Mouse (Mus musculus) kidney, embryonic 15.5 days (tissue): Measurements from ENCODE around the gene Actn1. TPM values are rescaled to one million over a fixed set of nuclear protein-coding genes. Genes with fewer than 3 reads are reported as not detected.
"Not testable (repeated sequence)": the region's sequence is repeated elsewhere in the genome, so short reads cannot be mapped to it uniquely, and the experiment has no call there.

Source experiments
- ATAC-seq: fragments of 200-750 bp; cut with Nextera tagmentation; replicated peaks from 2 replicates; pipeline ENCODE4 v1.8.0; 2017; ENCODE audit warnings: moderate TSS enrichment; ENCODE audit not compliant: low FRiP score
- H3K27ac ChIP-seq: fragments of 300-500 bp; sonication (generic); 2 replicates; pipeline ENCODE4 v1.5.1; 2015; ENCODE audit warnings: mild to moderate bottlenecking, inconsistent platforms
- H3K27me3 ChIP-seq: fragments of 300-500 bp; sonication (generic); 2 replicates; pipeline ENCODE4 v1.6.1; 2015; ENCODE audit warnings: inconsistent platforms
- H3K36me3 ChIP-seq: fragments of 300-500 bp; sonication (generic); 2 replicates; pipeline ENCODE4 v1.6.1; 2015; ENCODE audit warnings: inconsistent platforms
- H3K4me1 ChIP-seq: fragments of 300-500 bp; sonication (generic); 2 replicates; pipeline ENCODE4 v1.6.1; 2015; ENCODE audit warnings: inconsistent platforms
- H3K4me2 ChIP-seq: fragments of 300-500 bp; sonication (generic); 2 replicates; pipeline ENCODE4 v1.6.1; 2015; ENCODE audit warnings: moderate library complexity, mild to moderate bottlenecking, inconsistent platforms
- H3K4me3 ChIP-seq: fragments of 300-500 bp; sonication (generic); replicated peaks from 2 replicates; pipeline ENCODE4 v1.5.1; 2015; ENCODE audit warnings: mild to moderate bottlenecking, inconsistent platforms
- H3K9ac ChIP-seq: fragments of 300-500 bp; sonication (generic); 2 replicates; pipeline ENCODE4 v1.6.1; 2015; ENCODE audit warnings: mild to moderate bottlenecking, inconsistent platforms
- H3K9me3 ChIP-seq: fragments of 300-500 bp; sonication (generic); replicated peaks from 2 replicates; pipeline ENCODE4 v1.6.1; 2016; ENCODE audit warnings: inconsistent platforms
- WGBS: fragments of 180-500 bp; shearing (Covaris S2); methylation state at CpG from one replicate; pipeline ENCODE4 v1.1.7; 2015; ENCODE audit warnings: mixed read lengths; 5-methylcytosine and 5-hydroxymethylcytosine counted together
- polyA plus RNA-seq: library from polyadenylated mRNA; unstranded; fragments of >200 nt; fragmentation: Nextera tagmentation; extraction: Ambion mirVana; gene quantifications from 2 replicates; pipeline ENCODE4 v1.2.1, GENCODE M21; 2015

Actn1 gene
- polyA plus RNA-seq: 46.0 and 47.6 TPM in 2 replicates

DNA sequence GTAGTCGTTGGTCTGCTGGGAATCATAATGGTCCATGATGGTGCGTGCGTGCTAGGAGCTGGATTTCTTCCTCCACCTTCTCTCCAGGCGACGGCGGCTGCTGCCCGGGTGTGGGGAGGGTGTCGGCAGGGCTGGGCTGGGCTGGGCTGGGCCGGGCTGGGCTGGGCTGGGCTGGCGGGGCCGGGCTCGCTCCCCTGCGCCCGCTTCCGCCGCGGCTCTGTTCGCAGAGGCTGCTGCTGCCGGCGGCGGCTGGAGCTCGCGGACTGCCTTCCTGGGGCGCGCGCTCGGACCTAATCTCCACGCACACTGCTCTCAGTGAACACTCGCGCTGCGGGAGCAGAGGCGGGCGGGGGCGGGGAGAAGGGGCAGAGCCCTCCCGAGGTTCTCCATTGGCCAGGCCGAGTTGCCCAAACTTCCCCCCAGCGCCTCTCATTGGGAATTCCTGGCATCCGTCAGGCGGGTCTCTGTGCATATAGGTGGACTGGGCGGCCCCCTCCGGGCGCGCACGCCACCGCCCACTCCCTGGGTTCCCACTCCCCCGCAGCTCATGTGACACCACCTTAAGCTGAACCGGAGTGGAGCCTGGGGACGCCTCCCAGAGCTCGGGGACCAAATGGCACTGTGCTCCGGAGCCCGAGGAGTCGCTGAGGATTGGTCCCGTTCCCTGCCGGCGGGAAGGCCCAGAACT is at the start of gene Actn1:
Actn1 (minus strand) TSS at position 316 of the 688 bp plus-strand sequence.
- Histone ChIP-seq H3K4me2 (peak within 1 kb of the TSS; percentile 89), H3K9ac (peak within 1 kb of the TSS; percentile 87), H3K4me1 (peaks cover 40% of the 10 kb centered on the region), H3K27ac (peak within 1 kb of the TSS; percentile 99), H3K4me3 (peak within 1 kb of the TSS; percentile 95), H3K27me3 (no peaks in the 10 kb centered on the region), H3K9me3 (no peaks in the 10 kb centered on the region), H3K36me3 (no peaks in the 10 kb centered on the region)
- WGBS: under 1% methylated on average over 55 of the region's 55 CpGs
- ATAC-seq: peak; percentile 95

DNA sequence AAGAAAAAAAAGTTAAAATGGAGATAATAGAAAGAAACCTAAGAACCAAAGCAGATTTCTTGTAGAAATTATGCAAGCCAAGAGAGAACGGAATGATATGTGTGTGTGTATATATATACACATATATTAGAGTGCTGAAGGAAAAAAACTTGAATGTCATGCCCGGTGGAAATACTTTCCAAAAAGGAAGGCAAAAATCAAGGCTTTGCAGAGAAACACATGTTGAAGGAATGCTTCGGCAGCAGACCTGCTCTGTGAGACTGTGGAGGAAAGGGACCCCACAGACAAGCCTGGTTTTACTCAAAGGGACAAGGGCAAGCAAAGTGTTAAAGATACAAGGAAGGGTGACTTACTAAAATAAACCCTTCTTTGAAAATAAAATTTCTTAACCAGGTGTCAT is 47.4 kb upstream of the Actn1 start:
- H3K36me3 ChIP-seq: no peaks in the 10 kb centered on the region
- ATAC-seq: no peak
- H3K27me3 ChIP-seq: no peaks in the 10 kb centered on the region
- no peak overlapping the region for H3K9ac ChIP-seq
- no peak overlapping the region for H3K4me3 ChIP-seq
- no peak overlapping the region for H3K4me2 ChIP-seq
- no peaks in the 10 kb centered on the region for H3K9me3 ChIP-seq
- WGBS: 68% methylated on average over 3 of the region's 3 CpGs
- H3K4me1 ChIP-seq: no peaks in the 10 kb centered on the region
- no peak overlapping the region for H3K27ac ChIP-seq

DNA sequence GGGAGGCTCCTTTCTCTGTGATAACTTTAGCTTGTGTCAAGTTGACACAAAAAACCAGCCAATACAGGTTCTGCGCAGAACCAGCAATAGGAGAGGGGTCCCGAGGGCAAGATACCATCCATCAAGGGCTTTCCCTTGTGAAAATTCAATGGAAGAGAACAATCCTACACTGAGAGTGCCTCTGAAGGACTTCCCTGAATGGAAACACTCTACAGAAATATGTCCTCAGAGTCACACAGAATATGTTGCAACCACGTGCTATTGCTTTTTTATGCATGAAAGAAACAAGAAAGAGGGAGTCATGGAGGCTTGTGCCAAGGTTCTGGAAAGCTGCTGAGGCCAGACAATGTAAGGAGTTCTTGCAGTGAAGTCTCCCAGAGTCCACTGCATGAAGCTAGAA is 44.3 kb upstream of the Actn1 start:
- ATAC-seq: no peak
- H3K36me3 ChIP-seq: no peaks in the 10 kb centered on the region
- no peak overlapping the region for H3K27ac ChIP-seq
- H3K4me1 ChIP-seq: no peaks in the 10 kb centered on the region
- H3K4me2 ChIP-seq: no peak overlapping the region
- H3K9ac ChIP-seq: no peak overlapping the region
- H3K9me3 ChIP-seq: no peaks in the 10 kb centered on the region
- no peaks in the 10 kb centered on the region for H3K27me3 ChIP-seq
- WGBS: 93% methylated on average over 3 of the region's 3 CpGs
- H3K4me3 ChIP-seq: no peak overlapping the region

DNA sequence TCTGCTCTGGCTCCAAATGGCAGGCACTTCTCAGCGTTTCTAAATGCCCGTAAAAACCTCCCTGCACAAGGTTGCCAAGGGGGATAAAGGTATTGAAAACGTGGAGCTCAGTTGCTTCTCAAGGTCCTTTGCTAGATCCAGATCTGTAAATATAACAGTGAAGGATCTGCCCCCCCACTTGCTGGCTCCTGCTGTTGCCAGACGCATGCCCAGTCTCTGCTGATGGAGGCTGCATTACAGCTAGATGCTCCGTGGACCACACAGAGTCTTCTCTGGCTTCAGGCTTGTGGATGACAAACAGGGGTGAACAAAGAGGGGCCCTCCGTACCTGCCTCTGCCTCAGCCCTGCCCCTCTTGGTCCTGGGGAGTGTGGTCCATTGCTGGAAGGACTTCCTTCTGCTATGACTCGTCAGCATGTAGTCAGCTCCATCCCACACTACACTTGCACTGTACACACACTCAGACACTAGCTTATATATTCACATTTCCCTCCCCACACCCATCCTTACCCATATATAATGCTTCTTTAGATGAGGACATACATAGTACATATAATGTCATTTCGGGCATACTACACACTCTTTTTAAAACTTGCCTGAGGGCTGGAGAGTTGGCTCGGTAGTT is 40.8 kb upstream of the Actn1 start:
- ATAC-seq: no peak
- H3K27ac ChIP-seq: no peak overlapping the region
- H3K36me3 ChIP-seq: no peaks in the 10 kb centered on the region
- no peak overlapping the region for H3K9ac ChIP-seq
- no peaks in the 10 kb centered on the region for H3K9me3 ChIP-seq
- no peaks in the 10 kb centered on the region for H3K4me1 ChIP-seq
- H3K4me3 ChIP-seq: no peak overlapping the region
- no peak overlapping the region for H3K4me2 ChIP-seq
- no peaks in the 10 kb centered on the region for H3K27me3 ChIP-seq
- WGBS: 76% methylated on average over 9 of the region's 9 CpGs

DNA sequence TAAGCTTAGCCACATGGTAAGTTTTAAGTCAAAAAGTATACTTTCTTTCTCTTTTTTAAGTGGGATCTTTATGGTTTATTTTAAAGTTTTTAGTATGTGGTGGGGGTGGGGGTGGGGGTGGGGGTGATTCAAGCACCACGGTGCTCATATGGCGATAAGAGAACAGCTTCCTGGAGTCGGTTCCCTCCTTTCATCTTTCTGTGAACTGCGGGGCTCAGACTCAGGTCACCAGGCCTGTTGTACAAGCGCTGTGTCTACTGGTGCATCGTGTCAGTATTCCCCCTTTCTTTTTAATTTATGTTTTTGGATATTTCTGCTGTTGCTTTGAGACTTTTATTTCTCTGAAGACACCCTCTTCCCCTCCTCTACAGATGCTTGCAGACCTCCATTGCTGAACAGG is 38.5 kb upstream of the Actn1 start:
- Histone ChIP-seq H3K27ac (no peak overlapping the region), H3K27me3 (no peaks in the 10 kb centered on the region), H3K9ac (no peak overlapping the region), H3K4me3 (no peak overlapping the region), H3K4me2 (no peak overlapping the region), H3K36me3 (no peaks in the 10 kb centered on the region), H3K4me1 (no peaks in the 10 kb centered on the region), H3K9me3 (no peaks in the 10 kb centered on the region)
- ATAC-seq: no peak
- 47% methylated on average over 6 of the region's 6 CpGs for WGBS

DNA sequence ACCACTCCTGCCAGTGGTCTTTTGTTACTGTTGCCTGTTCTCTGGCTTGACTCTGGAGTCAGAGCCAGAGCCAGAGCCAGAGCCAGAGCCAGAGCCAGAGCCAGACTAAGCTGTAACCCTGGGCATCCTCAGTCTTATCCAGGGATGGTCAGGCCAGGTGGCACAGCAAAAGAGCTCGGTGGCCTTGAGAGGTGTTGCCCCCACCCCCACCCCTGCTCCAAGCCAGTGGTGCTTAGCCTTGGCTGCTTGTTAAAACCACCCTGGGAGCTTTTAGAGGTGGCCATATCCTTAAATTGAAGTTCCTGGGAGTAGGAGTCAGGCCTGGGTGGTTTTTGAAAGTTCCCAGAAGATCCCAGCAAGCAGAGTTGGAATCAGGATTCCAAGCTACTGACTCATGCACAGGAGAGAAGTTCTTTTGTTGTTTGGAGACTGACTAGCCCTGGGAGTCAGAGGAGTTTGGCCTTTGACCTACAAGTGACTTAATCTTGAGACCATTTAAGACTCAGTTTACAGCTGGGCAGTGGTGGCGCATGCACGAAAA is 31.8 kb upstream of the Actn1 start:
- Histone ChIP-seq H3K4me1 (no peaks in the 10 kb centered on the region; the same call in 1 of the 2 replicates), H3K27ac (0 out of 2 replicates have a peak overlapping the region, but pooled peaks have one; percentile 3), H3K9me3 (no peaks in the 10 kb centered on the region), H3K4me3 (no peak overlapping the region), H3K27me3 (no peaks in the 10 kb centered on the region), H3K36me3 (no peaks in the 10 kb centered on the region), H3K9ac (no peak overlapping the region), H3K4me2 (no peak overlapping the region)
- 0 out of 2 replicates have a peak, but pooled peaks have one; percentile 6 for ATAC-seq
- WGBS: 50% methylated on average over 3 of the region's 3 CpGs

DNA sequence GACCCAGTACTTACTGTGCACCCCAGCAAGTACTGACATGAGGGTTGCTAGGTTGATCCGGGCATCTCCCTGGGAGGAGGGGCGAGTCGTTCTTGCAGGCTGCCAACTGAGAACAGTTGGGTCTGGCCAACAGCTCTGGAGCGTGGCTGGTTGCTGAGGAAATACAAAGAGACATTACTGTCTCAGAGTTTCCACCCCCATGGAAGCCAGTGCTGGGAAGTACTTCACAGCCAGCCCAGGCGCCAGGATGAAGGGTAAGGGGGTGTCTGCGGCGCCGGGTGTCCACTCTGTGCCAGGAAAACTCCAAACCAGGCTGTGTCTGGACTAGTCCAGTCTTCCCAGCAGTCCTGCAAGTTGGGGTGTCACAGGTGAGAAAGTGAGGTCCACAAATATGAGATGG is 30.8 kb upstream of the Actn1 start:
- H3K4me3 ChIP-seq: no peak overlapping the region
- no peaks in the 10 kb centered on the region for H3K9me3 ChIP-seq
- H3K4me1 ChIP-seq: no peaks in the 10 kb centered on the region; the same call in 1 of the 2 replicates
- H3K4me2 ChIP-seq: no peak overlapping the region
- H3K9ac ChIP-seq: no peak overlapping the region
- no peaks in the 10 kb centered on the region for H3K27me3 ChIP-seq
- H3K36me3 ChIP-seq: no peaks in the 10 kb centered on the region
- WGBS: 89% methylated on average over 8 of the region's 8 CpGs
- ATAC-seq: no peak
- H3K27ac ChIP-seq: no peak overlapping the region

DNA sequence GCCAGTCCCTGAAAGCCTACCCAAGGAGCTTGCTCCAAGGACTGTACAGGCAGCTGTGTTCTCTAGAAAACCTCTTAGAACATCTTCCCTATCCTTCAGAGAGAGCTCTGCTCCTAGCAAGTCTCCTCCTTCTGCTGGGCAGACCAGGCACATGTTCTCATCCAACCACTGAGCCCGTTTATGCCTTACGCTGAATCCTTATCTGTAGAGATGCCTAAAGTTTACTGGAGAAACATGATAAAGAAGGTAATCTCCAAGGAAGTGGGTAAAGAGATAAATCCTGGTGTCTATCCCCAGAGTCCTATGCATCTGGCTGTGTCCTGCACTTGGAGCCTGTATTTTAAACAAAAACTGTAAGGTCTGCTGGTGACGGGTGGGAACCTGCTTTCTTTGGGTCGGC is 30.3 kb upstream of the Actn1 start:
- Histone ChIP-seq H3K4me3 (no peak overlapping the region), H3K36me3 (no peaks in the 10 kb centered on the region), H3K9me3 (no peaks in the 10 kb centered on the region), H3K9ac (no peak overlapping the region), H3K4me2 (no peak overlapping the region), H3K27ac (no peak overlapping the region), H3K4me1 (no peaks in the 10 kb centered on the region; the same call in 1 of the 2 replicates), H3K27me3 (no peaks in the 10 kb centered on the region)
- no peak for ATAC-seq
- WGBS: 95% methylated on average over 4 of the region's 4 CpGs

DNA sequence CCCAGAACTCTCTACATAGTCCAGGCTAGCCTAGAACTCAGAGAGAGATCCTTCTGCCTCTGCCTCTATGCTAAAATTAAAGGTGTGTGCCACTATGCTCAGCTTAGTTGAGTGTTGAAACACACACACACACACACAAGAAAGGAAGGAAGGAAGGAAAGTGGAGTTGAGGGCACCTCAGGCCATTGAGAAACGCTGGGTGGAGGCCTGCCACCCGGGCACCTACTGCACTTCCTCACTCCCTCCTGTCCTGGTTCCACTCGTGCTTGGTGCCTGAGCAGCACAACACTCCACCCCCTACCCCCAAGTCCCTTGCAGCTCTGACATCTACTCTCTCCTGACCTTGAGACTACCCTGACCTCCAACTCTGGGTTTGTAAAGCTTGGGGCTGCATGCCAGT is 29.6 kb upstream of the Actn1 start:
- ATAC-seq: no peak

DNA sequence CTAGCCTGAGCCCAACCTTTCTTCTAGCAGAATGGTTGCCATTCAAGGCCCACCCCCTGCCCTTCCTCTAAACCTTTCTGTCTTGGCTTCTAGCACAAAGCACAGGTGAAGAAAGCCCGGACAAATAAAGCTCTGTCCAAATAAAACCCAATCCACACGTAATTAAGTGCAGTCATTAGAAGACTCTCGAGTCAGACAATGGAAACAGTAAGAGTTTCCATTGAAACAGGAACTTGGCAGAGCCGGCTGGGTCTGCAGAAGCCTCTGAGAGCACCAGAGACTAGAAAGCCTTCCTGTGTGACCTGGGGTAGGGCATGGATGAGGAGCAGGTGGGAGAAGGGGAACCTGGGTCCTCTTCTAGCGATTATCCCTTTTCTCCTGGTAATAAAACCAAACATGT is 25.7 kb upstream of the Actn1 start:
- H3K9me3 ChIP-seq: no peaks in the 10 kb centered on the region
- no peak overlapping the region for H3K4me2 ChIP-seq
- H3K9ac ChIP-seq: no peak overlapping the region
- H3K36me3 ChIP-seq: no peaks in the 10 kb centered on the region
- H3K27me3 ChIP-seq: no peaks in the 10 kb centered on the region
- H3K4me3 ChIP-seq: no peak overlapping the region
- H3K4me1 ChIP-seq: peaks cover 9% of the 10 kb centered on the region
- WGBS: 69% methylated on average over 5 of the region's 5 CpGs
- ATAC-seq: no peak
- H3K27ac ChIP-seq: no peak overlapping the region

More for the DNA sequence above, 29.6 kb upstream of the Actn1 start:
- Histone ChIP-seq H3K4me1 (no peaks in the 10 kb centered on the region; the same call in 1 of the 2 replicates), H3K4me3 (no peak overlapping the region), H3K9ac (no peak overlapping the region), H3K4me2 (no peak overlapping the region), H3K27me3 (no peaks in the 10 kb centered on the region), H3K36me3 (no peaks in the 10 kb centered on the region), H3K27ac (no peak overlapping the region), H3K9me3 (no peaks in the 10 kb centered on the region)
- WGBS: 74% methylated on average over 3 of the region's 3 CpGs

DNA sequence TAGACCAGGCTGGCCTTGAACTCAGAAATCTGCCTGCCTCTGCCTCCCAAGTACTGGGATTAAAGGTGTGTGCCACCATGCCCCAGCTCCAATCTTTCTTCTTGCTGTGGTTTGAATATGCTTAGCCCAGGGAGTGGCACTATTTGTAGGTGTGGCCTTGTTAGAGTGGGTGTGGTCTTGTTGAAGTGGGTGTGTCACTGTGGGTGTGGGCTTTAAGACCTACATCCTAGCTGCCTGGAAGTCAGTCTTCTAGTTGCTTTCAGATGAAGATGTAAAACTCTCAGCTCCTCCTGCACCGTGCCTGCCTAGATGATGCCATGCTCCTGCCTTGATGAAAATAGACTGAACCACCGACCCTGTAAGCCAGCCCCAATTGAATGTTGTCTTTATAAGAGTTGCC is 24.1 kb upstream of the Actn1 start:
- not testable (repeated sequence) for H3K4me2 ChIP-seq, ATAC-seq, H3K9ac ChIP-seq, H3K27ac ChIP-seq, H3K36me3 ChIP-seq, H3K4me3 ChIP-seq, H3K9me3 ChIP-seq, H3K27me3 ChIP-seq
- H3K4me1 ChIP-seq: peaks cover 15% of the 10 kb centered on the region
- WGBS: 80% methylated on average over 2 of the region's 2 CpGs

DNA sequence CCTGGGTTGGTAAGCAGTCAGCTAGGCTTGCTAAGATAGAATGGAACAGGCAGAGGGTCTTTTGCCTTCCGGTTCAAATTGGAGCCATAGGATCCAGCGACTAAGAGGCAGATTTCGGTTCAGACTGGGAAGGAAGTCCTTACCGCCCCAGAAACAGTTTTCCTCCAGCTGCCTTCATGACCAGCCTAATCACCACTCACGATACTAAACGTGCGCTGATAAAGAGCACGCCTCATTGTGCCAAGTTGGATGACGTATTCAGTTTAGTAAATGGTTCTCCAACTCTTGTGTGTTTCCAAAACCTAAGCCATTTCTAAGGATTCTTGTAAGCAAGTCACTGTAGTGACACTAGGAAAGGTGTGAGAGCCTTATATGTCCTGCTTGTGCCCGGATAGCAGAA is 18.7 kb upstream of the Actn1 start:
- Histone ChIP-seq H3K4me1 (peaks cover 23% of the 10 kb centered on the region), H3K27me3 (no peaks in the 10 kb centered on the region), H3K27ac (no peak overlapping the region), H3K9me3 (no peaks in the 10 kb centered on the region), H3K4me2 (no peak overlapping the region), H3K9ac (no peak overlapping the region), H3K4me3 (no peak overlapping the region), H3K36me3 (no peaks in the 10 kb centered on the region)
- no peak for ATAC-seq
- 84% methylated on average over 10 of the region's 10 CpGs for WGBS
